Mouse (Mus musculus): ENCODE data around the gene Gm5458. TPM values are rescaled to one million over a fixed set of nuclear protein-coding genes. Genes with fewer than 3 reads are reported as not detected.
"Not testable (repeated sequence)": the region's sequence is repeated elsewhere in the genome, so short reads cannot be mapped to it uniquely, and the experiment has no call there.

Gm5458 gene
- total RNA-seq (2015), result not detected in 2 replicates
- not detected in 2 replicates for total RNA-seq (2017)

GRCm38 (mm10) chr14:19602481-19602880, at the start of gene Gm5458:
TSS of gene Gm5458 (minus strand) at chr14:19602581.
- ATAC-seq (replicated peaks; ENCODE audit: poor library complexity), result not testable (repeated sequence)

DNA sequence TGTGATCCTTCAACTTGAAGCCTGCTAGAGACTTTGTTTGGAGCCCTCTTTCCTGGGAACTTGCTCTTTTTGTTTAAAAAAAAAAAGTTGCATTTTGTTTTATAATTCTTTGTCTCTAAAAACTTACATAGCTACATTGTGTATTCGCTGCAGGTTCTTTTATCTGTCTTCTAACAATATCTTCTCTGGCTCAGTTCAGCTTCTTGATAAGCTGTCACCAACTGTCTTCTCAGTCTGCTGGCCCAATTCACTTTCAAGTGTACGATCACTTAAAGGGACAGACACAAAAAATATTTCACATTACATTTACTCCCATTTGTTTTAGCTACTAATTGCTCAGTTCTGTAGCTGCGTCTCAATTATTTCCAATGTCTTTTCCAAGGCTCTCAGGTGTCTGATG, 43.9 kb upstream of the Gm5458 start:
- ATAC-seq (replicated peaks; ENCODE audit: poor library complexity), result peak; percentile 70

- not testable (repeated sequence) for ATAC-seq (replicated peaks; ENCODE audit: poor library complexity)
These were observed 17.3 kb downstream of the Gm5458 start, which contains the start of gene Gm2237 for GRCm38 (mm10) chr14:19584804-19585667. TSS of gene Gm2237 (minus strand) at chr14:19585135.

- not testable (repeated sequence) for ATAC-seq (replicated peaks; ENCODE audit: poor library complexity)
These were observed 52.5 kb downstream of the Gm5458 start, which contains the start of gene Gm2244 for GRCm38 (mm10) chr14:19549863-19550262. TSS of gene Gm2244 (minus strand) at chr14:19549963.

Other genes starting within 250 kb of the Gm5458 start
- gene Gm21738, start 183.7 kb downstream of the Gm5458 start, total RNA-seq (2015), result 0.46 TPM in 1 of 2 replicates, not detected in the other
- gene Gm21738, start 183.7 kb downstream of the Gm5458 start, total RNA-seq (2017), result 2.4 and 3.2 TPM in 2 replicates
- gene Gm2244, start 52.6 kb downstream of the Gm5458 start, total RNA-seq (2015), result not detected in 2 replicates
- gene Gm2244, start 52.6 kb downstream of the Gm5458 start, total RNA-seq (2017), result not detected in 2 replicates
- gene Gm2237, start 17.4 kb downstream of the Gm5458 start, total RNA-seq (2015), result 1.4 and 1.9 TPM in 2 replicates
- 1.3 TPM in 1 of 2 replicates, not detected in the other for gene Gm2237, start 17.4 kb downstream of the Gm5458 start, total RNA-seq (2017)
- 0.78 and 0.84 TPM in 2 replicates for gene Nid2, start 148.7 kb upstream of the Gm5458 start, total RNA-seq (2015)
- gene Nid2, start 148.7 kb upstream of the Gm5458 start, total RNA-seq (2017), result 0.30 and 1.7 TPM in 2 replicates
- gene Rtraf, start 221.2 kb upstream of the Gm5458 start, total RNA-seq (2015), result 165 and 167 TPM in 2 replicates
- gene Rtraf, start 221.2 kb upstream of the Gm5458 start, total RNA-seq (2017), result 141 and 161 TPM in 2 replicates